Mouse (Mus musculus) lung, adult 2 months (tissue): ENCODE data around the gene Camta1.

ENCODE experiments used
- CTCF ChIP-seq: fragments of 200-500 bp; IDR thresholded peaks from 2 replicates; pipeline ENCODE4 v1.5.1; 2011; ENCODE audit warnings: mild to moderate bottlenecking, low read length, control low read depth; ENCODE audit not compliant: insufficient read depth
- POLR2A ChIP-seq: fragments of 200-500 bp; IDR thresholded peaks from 2 replicates; pipeline ENCODE4 v1.6.1; 2011; ENCODE audit warnings: low read depth, mild to moderate bottlenecking, control low read depth, low read length, borderline replicate concordance; ENCODE audit errors: extremely low read depth

- TF ChIP-seq CTCF: no peak
- TF ChIP-seq POLR2A: no peak
Observed at GRCm38 (mm10) chr4:151454065-151454464, 407.6 kb downstream of the Camta1 start.
